Mouse (Mus musculus) MEL (cell line): ENCODE data around the gene Gtpbp6. TPM values are rescaled to one million over a fixed set of nuclear protein-coding genes. Genes with fewer than 3 reads are reported as not detected.

Experiments
- DNase-seq: peaks from one replicate; pipeline ENCODE4 v3.0.0; 2011; ENCODE audit warnings: low read depth, low spot score
- H3K27ac ChIP-seq: 2 replicates; pipeline ENCODE4 v1.5.1; 2012; ENCODE audit warnings: low read depth, mild to moderate bottlenecking, control low read depth, low read length, moderate library complexity; ENCODE audit not compliant: control insufficient read depth
- H3K27me3 ChIP-seq, 2 experiments: fragments of 150-350 bp in 1 of 2; sonication (generic) in 1 of 2; 2 replicates each; pipeline ENCODE4 v1.6.1; 2012; ENCODE audit warnings: low read length in 2 of 2, mild to moderate bottlenecking in 2 of 2, improper control_type of control experiment in 1 of 2, moderate library complexity in 1 of 2; ENCODE audit not compliant: insufficient read depth in 2 of 2, control insufficient read depth in 1 of 2
- H3K36me3 ChIP-seq, 2 experiments: 2 replicates each; pipeline ENCODE4 v1.6.1; 2012 to 2014; ENCODE audit warnings: low read length in 2 of 2, improper control_type of control experiment in 1 of 2, inconsistent platforms in 1 of 2, mild to moderate bottlenecking in 1 of 2; ENCODE audit not compliant: insufficient read depth in 2 of 2, control insufficient read depth in 1 of 2
- H3K4me1 ChIP-seq, 2 experiments: fragments of 150-350 bp in 1 of 2; sonication (generic) in 1 of 2; 2 replicates each; pipeline ENCODE4 v1.6.1; 2012; ENCODE audit warnings: low read length in 2 of 2, improper control_type of control experiment in 1 of 2, mild to moderate bottlenecking in 1 of 2; ENCODE audit not compliant: insufficient read depth in 2 of 2, control insufficient read depth in 1 of 2
- H3K4me3 ChIP-seq, 2 experiments: fragments of 150-350 bp in 1 of 2; sonication (generic) in 1 of 2; 2 replicates each; pipeline ENCODE4 v1.5.1; 2012; ENCODE audit warnings: low read depth in 2 of 2, low read length in 2 of 2, mild to moderate bottlenecking in 2 of 2, moderate library complexity in 2 of 2, control low read depth in 1 of 2, improper control_type of control experiment in 1 of 2; ENCODE audit not compliant: control insufficient read depth in 1 of 2, insufficient read depth in 1 of 2
- H3K79me2 ChIP-seq: 2 replicates; pipeline ENCODE4 v1.6.1; 2012; ENCODE audit warnings: mild to moderate bottlenecking, low read length, moderate library complexity; ENCODE audit not compliant: control insufficient read depth, poor library complexity, insufficient read depth
- H3K9ac ChIP-seq: 2 replicates; pipeline ENCODE4 v1.6.1; 2012; ENCODE audit warnings: low read depth, mild to moderate bottlenecking, control low read depth, low read length, moderate library complexity; ENCODE audit not compliant: control insufficient read depth, poor library complexity, severe bottlenecking
- H3K9me3 ChIP-seq: fragments of 150-350 bp; sonication (generic); replicated peaks from 2 replicates; pipeline ENCODE4 v1.6.1; 2012; ENCODE audit warnings: mild to moderate bottlenecking, low read length, improper control_type of control experiment, moderate library complexity; ENCODE audit not compliant: insufficient read depth
- BHLHE40 ChIP-seq: IDR thresholded peaks from 2 replicates; pipeline ENCODE4 v1.6.1; 2012; ENCODE audit warnings: low read depth, mild to moderate bottlenecking, inconsistent platforms, low read length, improper control_type of control experiment, borderline replicate concordance
- CHD1 ChIP-seq: IDR thresholded peaks from 2 replicates; pipeline ENCODE4 v1.6.1; 2012; ENCODE audit warnings: low read depth, mild to moderate bottlenecking, inconsistent platforms, low read length, improper control_type of control experiment
- CHD2 ChIP-seq: IDR thresholded peaks from 2 replicates; pipeline ENCODE4 v1.6.1; 2011; ENCODE audit warnings: low read length, improper control_type of control experiment
- CTCF ChIP-seq, 3 experiments: IDR thresholded peaks in 2 of 3; conservative IDR thresholded peaks in 1 of 3; 2 replicates each; pipeline ENCODE4 v1.5.1; 2011 to 2012; ENCODE audit warnings: low read length in 3 of 3, low read depth in 2 of 3, mild to moderate bottlenecking in 2 of 3, improper control_type of control experiment in 1 of 3, inconsistent platforms in 1 of 3, mixed read lengths in 1 of 3, moderate library complexity in 1 of 3; ENCODE audit not compliant: control insufficient read depth in 1 of 3, insufficient read depth in 1 of 3, poor library complexity in 1 of 3, severe bottlenecking in 1 of 3
- E2F4 ChIP-seq: IDR thresholded peaks from 2 replicates; pipeline ENCODE4 v1.6.1; 2011; ENCODE audit warnings: low read depth, low read length, improper control_type of control experiment, borderline replicate concordance
- ELF1 ChIP-seq: IDR thresholded peaks from 2 replicates; pipeline ENCODE4 v1.6.1; 2014; ENCODE audit warnings: low read depth, mild to moderate bottlenecking, inconsistent platforms, low read length, improper control_type of control experiment, moderate library complexity
- EP300 ChIP-seq, 2 experiments: IDR thresholded peaks; 2 replicates each; pipeline ENCODE4 v1.6.1; 2011; ENCODE audit warnings: improper control_type of control experiment in 2 of 2, low read length in 2 of 2, low read depth in 1 of 2, mild to moderate bottlenecking in 1 of 2
- ETS1 ChIP-seq: IDR thresholded peaks from 2 replicates; pipeline ENCODE4 v1.6.1; 2012; ENCODE audit warnings: low read depth, mild to moderate bottlenecking, inconsistent platforms, low read length, improper control_type of control experiment, moderate library complexity
- GATA1 ChIP-seq: IDR thresholded peaks from 2 replicates; pipeline ENCODE4 v1.6.1; 2011; ENCODE audit warnings: low read depth, low read length, improper control_type of control experiment
- HCFC1 ChIP-seq: IDR thresholded peaks from 2 replicates; pipeline ENCODE4 v1.6.1; 2012; ENCODE audit warnings: low read depth, mild to moderate bottlenecking, inconsistent platforms, low read length, improper control_type of control experiment, moderate library complexity
- JUND ChIP-seq: IDR thresholded peaks from 2 replicates; pipeline ENCODE4 v1.6.1; 2011; ENCODE audit warnings: low read depth, mild to moderate bottlenecking, improper control_type of control experiment, low read length
- MAFK ChIP-seq: IDR thresholded peaks from 2 replicates; pipeline ENCODE4 v1.6.1; 2011; ENCODE audit warnings: low read depth, mild to moderate bottlenecking, low read length, improper control_type of control experiment, borderline replicate concordance
- MXI1 ChIP-seq: IDR thresholded peaks from 2 replicates; pipeline ENCODE4 v1.6.1; 2011; ENCODE audit warnings: mild to moderate bottlenecking, low read depth, low read length, improper control_type of control experiment
- MYB ChIP-seq: IDR thresholded peaks from 2 replicates; pipeline ENCODE4 v1.6.1; 2011; ENCODE audit warnings: mild to moderate bottlenecking, low read depth, low read length, improper control_type of control experiment
- MYC ChIP-seq: IDR thresholded peaks from 2 replicates; pipeline ENCODE4 v1.6.1; 2011; ENCODE audit warnings: low read depth, mild to moderate bottlenecking, low read length, improper control_type of control experiment, moderate library complexity
- NELFE ChIP-seq: IDR thresholded peaks from 2 replicates; pipeline ENCODE4 v1.6.1; 2011; ENCODE audit warnings: low read depth, low read length, improper control_type of control experiment
- POLR2A ChIP-seq, 2 experiments: IDR thresholded peaks; 2 replicates each; pipeline ENCODE4 v1.6.1; 2011 to 2012; ENCODE audit warnings: low read length in 2 of 2, mild to moderate bottlenecking in 2 of 2, control low read depth in 1 of 2, improper control_type of control experiment in 1 of 2, low read depth in 1 of 2, moderate library complexity in 1 of 2; ENCODE audit not compliant: control insufficient read depth in 1 of 2, insufficient read depth in 1 of 2, poor library complexity in 1 of 2
- POLR2AphosphoS5 ChIP-seq: IDR thresholded peaks from 2 replicates; pipeline ENCODE4 v1.6.1; 2012; ENCODE audit warnings: low read depth, borderline replicate concordance, mild to moderate bottlenecking, inconsistent platforms, low read length, moderate library complexity, mixed read lengths
- RAD21 ChIP-seq: IDR thresholded peaks from 2 replicates; pipeline ENCODE4 v1.6.1; 2011; ENCODE audit warnings: mild to moderate bottlenecking, low read depth, low read length, improper control_type of control experiment
- RCOR1 ChIP-seq: IDR thresholded peaks from 2 replicates; pipeline ENCODE4 v1.6.1; 2012; ENCODE audit warnings: low read depth, mild to moderate bottlenecking, inconsistent platforms, low read length, improper control_type of control experiment
- SIN3A ChIP-seq: IDR thresholded peaks from 2 replicates; pipeline ENCODE4 v1.6.1; 2012; ENCODE audit warnings: low read length, improper control_type of control experiment, inconsistent platforms
- SMC3 ChIP-seq: IDR thresholded peaks from 2 replicates; pipeline ENCODE4 v1.6.1; 2011; ENCODE audit warnings: low read depth, low read length, improper control_type of control experiment
- TAL1 ChIP-seq: IDR thresholded peaks from 2 replicates; pipeline ENCODE4 v1.6.1; 2012; ENCODE audit warnings: mild to moderate bottlenecking, inconsistent platforms, low read length, moderate library complexity, mixed read lengths
- TBP ChIP-seq: IDR thresholded peaks from 2 replicates; pipeline ENCODE4 v1.8.0; 2011; ENCODE audit warnings: low read depth, low read length, improper control_type of control experiment
- TCF12 ChIP-seq: IDR thresholded peaks from 2 replicates; pipeline ENCODE4 v1.6.1; 2014; ENCODE audit warnings: low read depth, mild to moderate bottlenecking, inconsistent platforms, low read length, improper control_type of control experiment, moderate library complexity
- USF2 ChIP-seq, 2 experiments: IDR thresholded peaks; 2 replicates each; pipeline ENCODE4 v1.6.1; 2011 to 2012; ENCODE audit warnings: improper control_type of control experiment in 2 of 2, low read length in 2 of 2, borderline replicate concordance in 1 of 2, inconsistent platforms in 1 of 2, low read depth in 1 of 2, mild to moderate bottlenecking in 1 of 2; ENCODE audit not compliant: insufficient read depth in 1 of 2
- ZC3H11A ChIP-seq: IDR thresholded peaks from 2 replicates; pipeline ENCODE4 v1.6.1; 2012; ENCODE audit warnings: low read depth, mild to moderate bottlenecking, inconsistent platforms, low read length, improper control_type of control experiment
- polyA plus RNA-seq, 2 experiments: library from polyadenylated mRNA; stranded (reverse) in 1 of 2; unstranded in 1 of 2; fragments of >175 nt in 1 of 2; fragments of >200 nt in 1 of 2; gene quantifications; 2 replicates each; pipeline versions ENCODE4 v1.2.1 to v1.2.4; 2012; ENCODE audit warnings: low replicate concordance in 2 of 2, low read depth in 1 of 2; ENCODE audit not compliant: insufficient read length in 2 of 2, insufficient read depth in 1 of 2, missing spikeins in 1 of 2
- total RNA-seq: library from RNA; depleted of rRNA; stranded (reverse); fragments of 300-350 nt; gene quantifications from 2 replicates; pipeline ENCODE4 v1.2.3, GENCODE M21; 2012

Gtpbp6 gene
- total and polyA plus RNA-seq, 3 experiments, result 50.2 to 59.1 TPM; not detected in 1

DNA sequence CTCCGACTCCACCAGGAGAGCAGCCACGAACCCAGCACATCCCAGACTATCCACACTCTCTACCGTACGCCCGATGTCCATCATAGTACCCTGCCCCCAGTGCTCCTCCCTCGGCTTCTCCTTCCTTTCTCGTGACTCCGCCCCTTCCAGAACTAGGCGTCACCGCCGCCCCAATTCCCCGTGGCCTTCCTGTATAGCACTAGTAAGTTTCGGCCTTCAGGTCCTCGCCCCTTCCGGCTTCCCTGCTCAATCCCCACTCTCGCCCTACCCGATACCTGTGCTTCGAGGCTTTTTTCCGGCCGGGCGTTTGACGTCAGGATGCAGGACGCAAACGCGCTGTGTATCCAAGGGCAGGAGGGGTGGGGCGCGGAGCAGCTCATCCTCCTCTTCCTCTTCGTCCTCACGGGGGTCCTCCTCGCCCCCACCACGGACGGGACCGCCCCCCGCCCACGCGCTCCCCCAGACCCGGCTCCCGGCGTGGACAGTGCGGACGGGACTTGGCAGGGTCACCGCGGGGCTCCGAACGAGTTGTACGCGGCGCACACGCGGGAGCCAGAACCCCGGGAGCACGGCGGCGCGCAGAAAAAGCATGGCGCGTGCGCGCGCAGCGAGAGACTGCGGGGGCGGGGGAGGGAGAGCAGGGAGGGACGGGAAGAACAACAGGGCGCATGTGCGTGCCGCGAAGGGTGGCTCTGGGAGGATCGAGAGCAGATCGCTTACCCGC is at the start of gene Gtpbp6 (continued):
- no peak for TF ChIP-seq USF2 (IDR thresholded peaks at IDR 0.05; ENCODE audit: borderline replicate concordance in 1 of 2, insufficient read depth in 1 of 2, low read depth in 1 of 2, low read length in 2 of 2)
- TF ChIP-seq HCFC1, result peak; percentile 80
- TF ChIP-seq POLR2A (IDR thresholded peaks at IDR 0.05; ENCODE audit: control insufficient read depth in 1 of 2, insufficient read depth in 1 of 2, low read depth in 1 of 2, low read length in 2 of 2, poor library complexity in 1 of 2), result peak; percentile 84 to 95

DNA sequence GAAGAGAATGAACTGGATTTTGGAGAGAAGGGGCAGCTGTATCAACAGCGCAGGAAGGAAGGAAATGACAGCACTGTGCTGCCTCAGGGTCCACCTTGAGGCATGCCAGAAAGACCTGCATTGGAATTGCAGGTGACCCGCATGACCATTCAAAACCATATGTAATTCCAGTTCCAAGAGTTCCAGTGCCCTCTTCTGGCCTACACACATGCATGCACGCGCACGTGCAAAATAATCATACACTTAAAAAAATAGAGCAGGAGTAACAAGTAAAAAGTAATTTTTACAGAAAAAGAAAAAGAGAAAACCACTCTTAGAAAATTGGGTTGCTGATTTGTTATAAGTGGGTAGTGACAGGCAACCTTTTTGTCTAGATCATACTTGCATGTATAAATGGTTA is 35.0 kb upstream of the Gtpbp6 start:
- peaks cover 5% of the 10 kb centered on the region for H3K79me2 ChIP-seq
- TF ChIP-seq TAL1 (no peak), BHLHE40 (no peak), JUND (no peak), SMC3 (peak; percentile 50), HCFC1 (no peak), ZC3H11A (0 out of 2 replicates have a peak, but pooled peaks have one; percentile 31), CTCF (IDR thresholded peaks at IDR 0.05 in 2 of 3, conservative IDR thresholded peaks at IDR 0.05 in 1 of 3; ENCODE audit: control insufficient read depth in 1 of 3, insufficient read depth in 1 of 3, low read depth in 2 of 3, low read length in 3 of 3, poor library complexity in 1 of 3, severe bottlenecking in 1 of 3) (peak in 2 of 3 experiments; percentile 57 to 60; a peak in 4 of 6 replicates), RAD21 (peak; percentile 56), MXI1 (no peak)
- TF ChIP-seq, all 39 proteins: peak for 4
- H3K4me3 ChIP-seq, result no peak overlapping the region
- H3K9me3 ChIP-seq, result no peaks in the 10 kb centered on the region
- H3K27ac ChIP-seq, result no peak overlapping the region; the same call in 1 of the 2 replicates
- peaks cover 34 to 37% of the 10 kb centered on the region in 2 experiments for H3K4me1 ChIP-seq
- H3K27me3 ChIP-seq, result no peaks in the 10 kb centered on the region
- peaks cover 31 to 38% of the 10 kb centered on the region in 2 experiments for H3K36me3 ChIP-seq
- DNase-seq, result peak; percentile 34
- no peak overlapping the region for H3K9ac ChIP-seq

DNA sequence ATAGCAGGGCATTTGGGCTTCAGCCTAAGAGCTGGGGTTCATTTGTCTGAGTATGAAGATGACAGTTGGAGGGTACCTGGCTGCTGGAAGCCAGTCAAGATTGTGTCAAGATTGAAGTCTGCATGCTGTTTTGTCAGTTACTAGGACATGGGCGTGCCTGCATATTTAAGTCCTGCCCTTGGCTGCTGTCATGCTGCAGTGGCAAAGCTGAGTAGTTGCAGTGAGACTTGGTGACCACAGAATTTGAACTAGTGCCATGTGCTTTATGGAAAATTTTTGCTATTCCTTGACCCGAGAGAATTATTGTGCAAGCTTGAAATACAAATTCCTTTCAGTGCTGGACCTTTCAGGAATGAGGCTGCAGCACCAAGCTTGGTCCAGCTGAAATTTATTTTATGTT is 34.3 kb upstream of the Gtpbp6 start:
- Histone ChIP-seq H3K36me3 (peaks cover 29 to 44% of the 10 kb centered on the region in 2 experiments), H3K4me3 (no peak overlapping the region), H3K9ac (no peak overlapping the region)
- TF ChIP-seq POLR2AphosphoS5 (no peak), MYC (0 out of 2 replicates have a peak, but pooled peaks have one; percentile 41), EP300 (IDR thresholded peaks at IDR 0.05; ENCODE audit: low read depth in 1 of 2, low read length in 2 of 2) (peak; percentile 64 to 81), SMC3 (no peak), ETS1 (peak; percentile 78), JUND (no peak), TCF12 (peak; percentile 36), ELF1 (no peak), SIN3A (peak; percentile 74; the same call in 1 of the 2 replicates), HCFC1 (no peak), GATA1 (peak; percentile 4; the same call in 1 of the 2 replicates), BHLHE40 (no peak), CHD2 (no peak), POLR2A (IDR thresholded peaks at IDR 0.05; ENCODE audit: control insufficient read depth in 1 of 2, insufficient read depth in 1 of 2, low read depth in 1 of 2, low read length in 2 of 2, poor library complexity in 1 of 2) (0 out of 4 replicates have a peak, but pooled peaks of 1 of the 2 experiments have one; percentile 25), NELFE (no peak; the same call in 1 of the 2 replicates), MAFK (no peak), E2F4 (no peak), MXI1 (peak; percentile 87), TBP (no peak), CHD1 (no peak), RCOR1 (no peak), MYB (peak; percentile 84)

More for the DNA sequence above, 34.3 kb upstream of the Gtpbp6 start:
- Histone ChIP-seq H3K27ac (no peak overlapping the region; the same call in 1 of the 2 replicates), H3K79me2 (peaks cover 9% of the 10 kb centered on the region), H3K4me1 (peaks cover 38 to 41% of the 10 kb centered on the region in 2 experiments), H3K27me3 (no peaks in the 10 kb centered on the region), H3K9me3 (no peaks in the 10 kb centered on the region)
- DNase-seq, result peak; percentile 74
